Mouse (Mus musculus): ENCODE measurements around the gene Decr2.
"Not testable (repeated sequence)": the region's sequence is repeated elsewhere in the genome, so short reads cannot be mapped to it uniquely, and the experiment has no call there.

The Decr2 gene

GRCm38 (mm10) chr17:26113181-26113948, 23.2 kb upstream of the Decr2 start, which contains the start of gene Tmem8:
TSS of gene Tmem8 (plus strand) at chr17:26113299.
- in situ Hi-C loops (cut with MboI, MseI) = no loop called here

GRCm38 (mm10) chr17:26112751-26113150, 22.6 kb upstream of the Decr2 start:
- in situ Hi-C loops (cut with MboI, MseI) = no loop called here

- in situ Hi-C loops (cut with MboI, MseI) = no loop called here
Observed at GRCm38 (mm10) chr17:26111722-26112121, 21.6 kb upstream of the Decr2 start.

GRCm38 (mm10) chr17:26111024-26111423, 20.9 kb upstream of the Decr2 start:
- in situ Hi-C loops (cut with MboI, MseI) = no loop called here

GRCm38 (mm10) chr17:26110156-26110555, 20.0 kb upstream of the Decr2 start:
- in situ Hi-C loops (cut with MboI, MseI) = no loop called here

- in situ Hi-C loops (cut with MboI, MseI) = no loop called here
Observed at GRCm38 (mm10) chr17:26105619-26106018, 15.5 kb upstream of the Decr2 start.

GRCm38 (mm10) chr17:26101478-26101877, 11.3 kb upstream of the Decr2 start:
- in situ Hi-C loops (cut with MboI, MseI) = no loop called here

- in situ Hi-C loops (cut with MboI, MseI) = no loop called here
Observed at GRCm38 (mm10) chr17:26100166-26100565, 10.0 kb upstream of the Decr2 start.

- in situ Hi-C loops (cut with MboI, MseI) = not testable (repeated sequence)
Observed at GRCm38 (mm10) chr17:26099316-26099715, 9.2 kb upstream of the Decr2 start.

- in situ Hi-C loops (cut with MboI, MseI) = no loop called here
Observed at GRCm38 (mm10) chr17:26098461-26098860, 8.3 kb upstream of the Decr2 start.

GRCm38 (mm10) chr17:26095121-26095740, 5.1 kb upstream of the Decr2 start, which contains the start of gene Nme4:
TSS of gene Nme4 (minus strand) at chr17:26095602.
- in situ Hi-C loops (cut with MboI, MseI) = no loop called here

GRCm38 (mm10) chr17:26094531-26095110, 4.5 kb upstream of the Decr2 start:
- in situ Hi-C loops (cut with MboI, MseI) = no loop called here

- in situ Hi-C loops (cut with MboI, MseI) = no loop called here
Observed at GRCm38 (mm10) chr17:26087059-26087564, 3.0 kb downstream of the Decr2 start.

GRCm38 (mm10) chr17:26080867-26081266, 9.3 kb downstream of the Decr2 start:
- in situ Hi-C loops (cut with MboI, MseI) = no loop called here

- in situ Hi-C loops (cut with MboI, MseI) = no loop called here
Observed at GRCm38 (mm10) chr17:26078851-26079250, 11.3 kb downstream of the Decr2 start.

GRCm38 (mm10) chr17:26075246-26075645, 14.9 kb downstream of the Decr2 start:
- in situ Hi-C loops (cut with MboI, MseI) = no loop called here

- in situ Hi-C loops (cut with MboI, MseI) = no loop called here
Observed at GRCm38 (mm10) chr17:26070136-26070535, 20.0 kb downstream of the Decr2 start.

- in situ Hi-C loops (cut with MboI, MseI) = no loop called here
Observed at GRCm38 (mm10) chr17:26068831-26069739, 21.1 kb downstream of the Decr2 start, which contains the start of gene Rab11fip3. TSS of gene Rab11fip3 (minus strand) at chr17:26069555.

- in situ Hi-C loops (cut with MboI, MseI) = no loop called here
Observed at GRCm38 (mm10) chr17:26068024-26068830, 21.9 kb downstream of the Decr2 start.

- in situ Hi-C loops (cut with MboI, MseI) = no loop called here
Observed at GRCm38 (mm10) chr17:26066488-26067020, 23.6 kb downstream of the Decr2 start.

Measured in T-helper 1 cell (primary cell).